Mouse (Mus musculus): ENCODE measurements at regions not wholly inside any gene's neighbourhood (a gene's known extent, or its start where the extent isn't known, plus 50 kb on each side); places are given as distances from the start of the nearest gene placed in this dataset.

- H3K9ac ChIP-seq = no peak overlapping the region
- H3K9me3 ChIP-seq (ENCODE audit: low read length) = no peaks in the 10 kb centered on the region
- no peaks in the 10 kb centered on the region for H3K27me3 ChIP-seq (ENCODE audit: insufficient read depth, low read length)
- no peak for ATAC-seq
- no peaks in the 10 kb centered on the region for H3K4me1 ChIP-seq (ENCODE audit: insufficient read depth)
- no peak overlapping the region for H3K27ac ChIP-seq (ENCODE audit: low read depth, low read length)
- 90% methylated on average over 3 of the region's 3 CpGs for WGBS
- H3K4me2 ChIP-seq (ENCODE audit: low read depth) = no peak overlapping the region
- H3K36me3 ChIP-seq (ENCODE audit: insufficient read depth) = no peaks in the 10 kb centered on the region
- H3K4me3 ChIP-seq (ENCODE audit: low read depth, low read length) = no peak overlapping the region
- DNase-seq = no peak
- TF ChIP-seq CTCF (IDR thresholded peaks at IDR 0.05; ENCODE audit: low read depth) = no peak
These were observed 252.3 kb upstream of the Sema3a start for GRCm38 (mm10) chr5:12872888-12873287.

GRCm38 (mm10) chr5:12877595-12878296, 247.5 kb upstream of the Sema3a start:
- Histone ChIP-seq H3K27ac (ENCODE audit: low read depth, low read length) (no peak overlapping the region), H3K27me3 (ENCODE audit: insufficient read depth, low read length) (no peaks in the 10 kb centered on the region), H3K4me1 (ENCODE audit: insufficient read depth) (no peaks in the 10 kb centered on the region), H3K9ac (no peak overlapping the region), H3K36me3 (ENCODE audit: insufficient read depth) (no peaks in the 10 kb centered on the region), H3K4me3 (ENCODE audit: low read depth, low read length) (no peak overlapping the region), H3K9me3 (ENCODE audit: low read length) (no peaks in the 10 kb centered on the region), H3K4me2 (ENCODE audit: low read depth) (no peak overlapping the region)
- TF ChIP-seq CTCF (IDR thresholded peaks at IDR 0.05; ENCODE audit: low read depth) = no peak
- 95% methylated on average over 6 of the region's 6 CpGs for WGBS
- ATAC-seq (no peak), DNase-seq (no peak)

GRCm38 (mm10) chr5:12892333-12892732, 232.9 kb upstream of the Sema3a start:
- H3K4me1 ChIP-seq (ENCODE audit: insufficient read depth) = no peaks in the 10 kb centered on the region
- no peak overlapping the region for H3K9ac ChIP-seq
- DNase-seq (no peak), ATAC-seq (no peak)
- no peaks in the 10 kb centered on the region for H3K27me3 ChIP-seq (ENCODE audit: insufficient read depth, low read length)
- TF ChIP-seq CTCF (IDR thresholded peaks at IDR 0.05; ENCODE audit: low read depth) = no peak
- no peak overlapping the region for H3K4me2 ChIP-seq (ENCODE audit: low read depth)
- H3K36me3 ChIP-seq (ENCODE audit: insufficient read depth) = no peaks in the 10 kb centered on the region
- H3K4me3 ChIP-seq (ENCODE audit: low read depth, low read length) = no peak overlapping the region
- H3K27ac ChIP-seq (ENCODE audit: low read depth, low read length) = no peak overlapping the region
- H3K9me3 ChIP-seq (ENCODE audit: low read length) = no peaks in the 10 kb centered on the region

- no peak for TF ChIP-seq CTCF (IDR thresholded peaks at IDR 0.05; ENCODE audit: low read depth)
- WGBS = 76% methylated on average over 2 of the region's 2 CpGs
- DNase-seq = no peak
- no peaks in the 10 kb centered on the region for H3K36me3 ChIP-seq (ENCODE audit: insufficient read depth)
- no peaks in the 10 kb centered on the region for H3K9me3 ChIP-seq (ENCODE audit: low read length)
- H3K4me2 ChIP-seq (ENCODE audit: low read depth) = no peak overlapping the region
- no peaks in the 10 kb centered on the region for H3K4me1 ChIP-seq (ENCODE audit: insufficient read depth)
- H3K27ac ChIP-seq (ENCODE audit: low read depth, low read length) = no peak overlapping the region
- H3K4me3 ChIP-seq (ENCODE audit: low read depth, low read length) = no peak overlapping the region
- H3K9ac ChIP-seq = no peak overlapping the region
- H3K27me3 ChIP-seq (ENCODE audit: insufficient read depth, low read length) = no peaks in the 10 kb centered on the region
- no peak for ATAC-seq
These were observed 230.6 kb upstream of the Sema3a start for GRCm38 (mm10) chr5:12894638-12895037.

GRCm38 (mm10) chr5:12910741-12911140, 214.5 kb upstream of the Sema3a start:
- no peak for TF ChIP-seq CTCF (IDR thresholded peaks at IDR 0.05; ENCODE audit: low read depth)

GRCm38 (mm10) chr5:12914395-12914794, 210.8 kb upstream of the Sema3a start:
- no peak overlapping the region for H3K9ac ChIP-seq
- no peak for DNase-seq
- no peak overlapping the region for H3K27ac ChIP-seq (ENCODE audit: low read depth, low read length)
- TF ChIP-seq CTCF (IDR thresholded peaks at IDR 0.05; ENCODE audit: low read depth) = no peak
- no peak for ATAC-seq
- no peaks in the 10 kb centered on the region for H3K36me3 ChIP-seq (ENCODE audit: insufficient read depth)
- H3K4me3 ChIP-seq (ENCODE audit: low read depth, low read length) = no peak overlapping the region
- H3K9me3 ChIP-seq (ENCODE audit: low read length) = no peaks in the 10 kb centered on the region
- WGBS = 69% methylated on average over 1 of the region's 1 CpGs
- no peaks in the 10 kb centered on the region for H3K27me3 ChIP-seq (ENCODE audit: insufficient read depth, low read length)
- no peaks in the 10 kb centered on the region for H3K4me1 ChIP-seq (ENCODE audit: insufficient read depth)
- no peak overlapping the region for H3K4me2 ChIP-seq (ENCODE audit: low read depth)

More at GRCm38 (mm10) chr5:12910741-12911140, 214.5 kb upstream of the Sema3a start:
- Histone ChIP-seq H3K4me2 (ENCODE audit: low read depth) (no peak overlapping the region), H3K27ac (ENCODE audit: low read depth, low read length) (no peak overlapping the region), H3K27me3 (ENCODE audit: insufficient read depth, low read length) (no peaks in the 10 kb centered on the region), H3K9ac (no peak overlapping the region), H3K9me3 (ENCODE audit: low read length) (no peaks in the 10 kb centered on the region), H3K36me3 (ENCODE audit: insufficient read depth) (no peaks in the 10 kb centered on the region), H3K4me1 (ENCODE audit: insufficient read depth) (no peaks in the 10 kb centered on the region), H3K4me3 (ENCODE audit: low read depth, low read length) (no peak overlapping the region)
- DNase-seq = no peak
- no peak for ATAC-seq

- H3K36me3 ChIP-seq (ENCODE audit: insufficient read depth) = no peaks in the 10 kb centered on the region
- TF ChIP-seq CTCF (IDR thresholded peaks at IDR 0.05; ENCODE audit: low read depth) = no peak
- H3K9ac ChIP-seq = no peak overlapping the region
- WGBS = 87% methylated on average over 2 of the region's 2 CpGs
- H3K4me2 ChIP-seq (ENCODE audit: low read depth) = no peak overlapping the region
- H3K4me1 ChIP-seq (ENCODE audit: insufficient read depth) = no peaks in the 10 kb centered on the region
- H3K9me3 ChIP-seq (ENCODE audit: low read length) = no peaks in the 10 kb centered on the region
- H3K27ac ChIP-seq (ENCODE audit: low read depth, low read length) = no peak overlapping the region
- no peak overlapping the region for H3K4me3 ChIP-seq (ENCODE audit: low read depth, low read length)
- no peak for DNase-seq
- no peak for ATAC-seq
- H3K27me3 ChIP-seq (ENCODE audit: insufficient read depth, low read length) = no peaks in the 10 kb centered on the region
These were observed 205.9 kb upstream of the Sema3a start for GRCm38 (mm10) chr5:12919335-12919734.

Data from forebrain, postnatal 0 days (tissue).